Mouse (Mus musculus): ENCODE results near the gene Pofut2. TPM values are rescaled to one million over a fixed set of nuclear protein-coding genes. Genes with fewer than 3 reads are reported as not detected.

The Pofut2 gene
- polyA plus RNA-seq, 1 experiment from 2014 or later: 23.8 TPM

GRCm38 (mm10) chr10:77298621-77299020 lies 39.6 kb downstream of the Pofut2 start:
- no peak overlapping the region for H3K4me3 ChIP-seq (replicated peaks)
- WGBS (ENCODE audit: insufficient replicate concordance): 22% methylated on average over 8 of the region's 8 CpGs
- H3K27ac ChIP-seq (replicated peaks): peak overlapping the region; percentile 72; the same call in 1 of the 2 replicates
- H3K9me3 ChIP-seq (replicated peaks): no peaks in the 10 kb centered on the region
- H3K36me3 ChIP-seq (replicated peaks): no peaks in the 10 kb centered on the region
- H3K27me3 ChIP-seq: no peaks in the 10 kb centered on the region
- H3K4me1 ChIP-seq (replicated peaks): peaks cover 46% of the 10 kb centered on the region
- no peak overlapping the region for H3K9ac ChIP-seq
- peak; percentile 75 for ATAC-seq (ENCODE audit: insufficient read depth)
- peak overlapping the region; percentile 10; the same call in 1 of the 2 replicates for H3K4me2 ChIP-seq

DNA sequence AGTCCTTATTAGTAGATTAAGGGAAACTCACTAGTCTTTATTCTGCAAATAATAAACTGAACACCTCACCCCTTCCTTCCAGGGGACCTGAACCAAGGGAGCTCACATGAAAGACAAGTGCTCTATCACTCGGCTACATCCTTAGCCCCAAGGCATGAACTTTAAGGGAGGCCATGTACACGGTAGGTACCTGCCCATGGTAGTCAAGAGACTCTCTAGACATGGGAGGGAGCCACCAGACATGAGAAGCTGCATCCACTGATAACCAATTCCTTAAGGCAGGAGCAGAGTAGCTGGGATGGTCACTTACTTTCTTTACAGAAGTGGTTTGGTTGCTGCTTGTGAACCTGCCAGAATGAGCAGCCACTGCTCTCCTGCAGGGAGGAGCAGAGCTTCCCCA lies 40.2 kb downstream of the Pofut2 start:
- no peaks in the 10 kb centered on the region for H3K27me3 ChIP-seq
- H3K4me3 ChIP-seq (replicated peaks): no peak overlapping the region
- peaks cover 46% of the 10 kb centered on the region for H3K4me1 ChIP-seq (replicated peaks)
- 36% methylated on average over 2 of the region's 2 CpGs for WGBS (ENCODE audit: insufficient replicate concordance)
- H3K9ac ChIP-seq: no peak overlapping the region
- H3K27ac ChIP-seq (replicated peaks): peak overlapping the region; percentile 72
- H3K9me3 ChIP-seq (replicated peaks): no peaks in the 10 kb centered on the region
- ATAC-seq (ENCODE audit: insufficient read depth): peak; percentile 63
- H3K36me3 ChIP-seq (replicated peaks): no peaks in the 10 kb centered on the region
- peak overlapping the region; percentile 29; the same call in 1 of the 2 replicates for H3K4me2 ChIP-seq

GRCm38 (mm10) chr10:77300237-77300933 lies 41.4 kb downstream of the Pofut2 start:
- Histone ChIP-seq H3K9me3 (replicated peaks) (no peaks in the 10 kb centered on the region), H3K9ac (no peak overlapping the region), H3K4me2 (peak overlapping the region; percentile 35), H3K4me1 (replicated peaks) (peaks cover 46% of the 10 kb centered on the region), H3K27me3 (no peaks in the 10 kb centered on the region), H3K4me3 (replicated peaks) (no peak overlapping the region), H3K27ac (replicated peaks) (peak overlapping the region; percentile 72), H3K36me3 (replicated peaks) (no peaks in the 10 kb centered on the region)
- ATAC-seq (ENCODE audit: insufficient read depth): peak; percentile 32; the same call in 1 of the 2 replicates
- WGBS (ENCODE audit: insufficient replicate concordance): 40% methylated on average over 8 of the region's 8 CpGs

- Histone ChIP-seq H3K9ac (no peak overlapping the region), H3K36me3 (replicated peaks) (no peaks in the 10 kb centered on the region), H3K27ac (replicated peaks) (peak overlapping the region; percentile 72), H3K4me1 (replicated peaks) (peaks cover 45% of the 10 kb centered on the region), H3K27me3 (no peaks in the 10 kb centered on the region), H3K9me3 (replicated peaks) (no peaks in the 10 kb centered on the region), H3K4me3 (replicated peaks) (no peak overlapping the region), H3K4me2 (peak overlapping the region; percentile 35)
- peak; percentile 87 for ATAC-seq (ENCODE audit: insufficient read depth)
- 26% methylated on average over 4 of the region's 4 CpGs for WGBS (ENCODE audit: insufficient replicate concordance)
Measured at GRCm38 (mm10) chr10:77300934-77301297, 41.9 kb downstream of the Pofut2 start.

DNA sequence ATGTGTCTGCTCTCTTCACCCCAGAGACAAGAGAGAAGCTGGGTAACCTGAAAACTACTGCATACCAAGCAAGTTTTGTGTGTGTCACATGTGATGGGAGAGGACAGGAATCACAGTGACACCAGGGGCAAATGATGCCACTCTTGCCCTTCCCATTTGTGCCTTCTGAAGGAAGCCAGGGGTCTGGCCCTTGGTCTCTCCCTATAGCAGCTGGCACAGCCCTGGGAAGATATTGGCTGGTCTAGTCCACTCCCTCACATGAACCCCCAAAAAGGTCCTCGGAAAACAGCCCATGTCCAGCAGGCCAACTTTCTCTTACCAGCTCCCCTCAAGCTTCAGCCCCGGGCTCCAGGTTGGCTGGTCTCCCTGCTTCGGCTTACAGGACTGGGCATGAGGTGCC lies 45.3 kb downstream of the Pofut2 start:
- WGBS (ENCODE audit: insufficient replicate concordance): 68% methylated on average over 3 of the region's 3 CpGs

GRCm38 (mm10) chr10:77304840-77305533 lies 46.0 kb downstream of the Pofut2 start:
- WGBS (ENCODE audit: insufficient replicate concordance): 65% methylated on average over 4 of the region's 4 CpGs
- H3K9me3 ChIP-seq (replicated peaks): no peaks in the 10 kb centered on the region

More for the DNA sequence above, 45.3 kb downstream of the Pofut2 start:
- H3K4me3 ChIP-seq (replicated peaks): no peak overlapping the region
- H3K9me3 ChIP-seq (replicated peaks): no peaks in the 10 kb centered on the region
- H3K4me2 ChIP-seq: no peak overlapping the region
- H3K9ac ChIP-seq: no peak overlapping the region
- peaks cover 22% of the 10 kb centered on the region for H3K4me1 ChIP-seq (replicated peaks)
- ATAC-seq (ENCODE audit: insufficient read depth): no peak
- no peaks in the 10 kb centered on the region for H3K36me3 ChIP-seq (replicated peaks)
- no peaks in the 10 kb centered on the region for H3K27me3 ChIP-seq
- H3K27ac ChIP-seq (replicated peaks): no peak overlapping the region

GRCm38 (mm10) chr10:77305766-77306165 lies 46.7 kb downstream of the Pofut2 start:
- Histone ChIP-seq H3K9me3 (replicated peaks) (no peaks in the 10 kb centered on the region), H3K4me3 (replicated peaks) (no peak overlapping the region), H3K27me3 (no peaks in the 10 kb centered on the region), H3K36me3 (replicated peaks) (no peaks in the 10 kb centered on the region), H3K4me2 (no peak overlapping the region), H3K4me1 (replicated peaks) (peaks cover 8% of the 10 kb centered on the region), H3K9ac (no peak overlapping the region), H3K27ac (replicated peaks) (no peak overlapping the region)
- 68% methylated on average over 8 of the region's 8 CpGs for WGBS (ENCODE audit: insufficient replicate concordance)
- no peak for ATAC-seq (ENCODE audit: insufficient read depth)

More at GRCm38 (mm10) chr10:77304840-77305533, 46.0 kb downstream of the Pofut2 start:
- Histone ChIP-seq H3K9ac (no peak overlapping the region), H3K4me3 (replicated peaks) (no peak overlapping the region), H3K36me3 (replicated peaks) (no peaks in the 10 kb centered on the region), H3K27ac (replicated peaks) (no peak overlapping the region), H3K27me3 (no peaks in the 10 kb centered on the region), H3K4me1 (replicated peaks) (peaks cover 16% of the 10 kb centered on the region), H3K4me2 (no peak overlapping the region)
- no peak for ATAC-seq (ENCODE audit: insufficient read depth)

DNA sequence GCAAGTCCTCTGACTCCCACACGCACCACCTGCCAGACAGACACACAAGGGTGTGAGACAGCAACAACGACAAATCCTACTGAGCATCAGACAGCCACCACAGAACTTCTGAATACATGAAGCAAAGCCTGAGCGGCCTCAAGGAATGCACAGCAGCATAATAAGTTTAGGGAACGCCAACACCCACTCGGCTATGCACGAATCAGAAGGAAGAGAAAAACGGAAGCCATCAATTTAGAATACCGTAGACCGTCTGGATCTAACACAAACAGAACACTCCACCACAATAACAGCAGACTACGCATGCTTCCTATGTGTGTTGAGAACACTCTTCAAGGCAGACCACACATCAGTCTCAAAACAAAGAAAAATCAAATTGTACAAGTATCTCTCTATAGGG lies 50.0 kb downstream of the Pofut2 start:
- no peak overlapping the region for H3K4me2 ChIP-seq
- WGBS (ENCODE audit: insufficient replicate concordance): 68% methylated on average over 10 of the region's 10 CpGs
- H3K4me3 ChIP-seq (replicated peaks): no peak overlapping the region
- H3K27me3 ChIP-seq: no peaks in the 10 kb centered on the region
- no peaks in the 10 kb centered on the region for H3K9me3 ChIP-seq (replicated peaks)
- H3K27ac ChIP-seq (replicated peaks): no peak overlapping the region
- no peaks in the 10 kb centered on the region for H3K4me1 ChIP-seq (replicated peaks)
- H3K36me3 ChIP-seq (replicated peaks): no peaks in the 10 kb centered on the region
- no peak overlapping the region for H3K9ac ChIP-seq
- ATAC-seq (ENCODE audit: insufficient read depth): no peak

- no peak overlapping the region for H3K4me2 ChIP-seq
- WGBS (ENCODE audit: insufficient replicate concordance): 57% methylated on average over 9 of the region's 9 CpGs
- no peaks in the 10 kb centered on the region for H3K27me3 ChIP-seq
- no peak for ATAC-seq (ENCODE audit: insufficient read depth)
- H3K27ac ChIP-seq (replicated peaks): no peak overlapping the region
- no peaks in the 10 kb centered on the region for H3K4me1 ChIP-seq (replicated peaks)
- no peaks in the 10 kb centered on the region for H3K9me3 ChIP-seq (replicated peaks)
- no peaks in the 10 kb centered on the region for H3K36me3 ChIP-seq (replicated peaks)
- H3K4me3 ChIP-seq (replicated peaks): no peak overlapping the region
- no peak overlapping the region for H3K9ac ChIP-seq
Measured at GRCm38 (mm10) chr10:77314711-77315266, 55.8 kb downstream of the Pofut2 start.

- Histone ChIP-seq H3K9me3 (replicated peaks) (no peaks in the 10 kb centered on the region), H3K27ac (replicated peaks) (no peak overlapping the region), H3K9ac (no peak overlapping the region), H3K4me2 (no peak overlapping the region), H3K4me3 (replicated peaks) (no peak overlapping the region), H3K36me3 (replicated peaks) (no peaks in the 10 kb centered on the region), H3K27me3 (no peaks in the 10 kb centered on the region), H3K4me1 (replicated peaks) (no peaks in the 10 kb centered on the region)
- no peak for ATAC-seq (ENCODE audit: insufficient read depth)
- 54% methylated on average over 2 of the region's 2 CpGs for WGBS (ENCODE audit: insufficient replicate concordance)
Measured at GRCm38 (mm10) chr10:77315682-77316081, 56.7 kb downstream of the Pofut2 start.
